Mouse (Mus musculus) liver, embryonic 16.5 days (tissue): ENCODE data around the gene Scyl1. TPM values are rescaled to one million over a fixed set of nuclear protein-coding genes. Genes with fewer than 3 reads are reported as not detected.

Experiments
- ATAC-seq: fragments of 200-750 bp; cut with Nextera tagmentation; 2 replicates; pipeline ENCODE4 v1.8.0; 2017; ENCODE audit warnings: low read depth, mild to moderate bottlenecking, moderate number of reproducible peaks, moderate library complexity
- H3K27ac ChIP-seq: fragments of 300-500 bp; sonication (generic); 2 replicates; pipeline ENCODE4 v1.5.1; 2014; ENCODE audit warnings: mild to moderate bottlenecking, low read length
- H3K27me3 ChIP-seq: fragments of 300-500 bp; sonication (generic); 2 replicates; pipeline ENCODE4 v1.6.1; 2014; ENCODE audit warnings: low read depth, low read length, mixed read lengths; ENCODE audit not compliant: control insufficient read depth, insufficient read depth
- H3K36me3 ChIP-seq: fragments of 300-500 bp; sonication (generic); 2 replicates; pipeline ENCODE4 v1.6.1; 2014; ENCODE audit warnings: mild to moderate bottlenecking; ENCODE audit not compliant: control insufficient read depth, insufficient read depth
- H3K4me1 ChIP-seq: fragments of 300-500 bp; sonication (generic); 2 replicates; pipeline ENCODE4 v1.6.1; 2014; ENCODE audit warnings: low read depth, low read length, mixed read lengths; ENCODE audit not compliant: control insufficient read depth
- H3K4me2 ChIP-seq: fragments of 300-500 bp; sonication (generic); 2 replicates; pipeline ENCODE4 v1.6.1; 2014; ENCODE audit warnings: low read depth, low read length, mixed read lengths
- H3K4me3 ChIP-seq: fragments of 300-500 bp; sonication (generic); 2 replicates; pipeline ENCODE4 v1.5.1; 2014; ENCODE audit warnings: low read depth, mild to moderate bottlenecking, low read length
- H3K9ac ChIP-seq: fragments of 300-500 bp; sonication (generic); 2 replicates; pipeline ENCODE4 v1.6.1; 2014; ENCODE audit warnings: low read depth, low read length
- H3K9me3 ChIP-seq: fragments of 300-500 bp; sonication (generic); replicated peaks from 2 replicates; pipeline ENCODE4 v1.6.1; 2016; ENCODE audit warnings: low read length; ENCODE audit not compliant: control insufficient read depth
- WGBS: fragments of 180-500 bp; shearing (Covaris S2); extraction: QIAGEN DNeasy Blood & Tissue Kit; methylation state at CpG from one replicate; pipeline ENCODE4 v1.1.7; 2014; ENCODE audit not compliant: insufficient replicate concordance; 5-methylcytosine and 5-hydroxymethylcytosine counted together
- polyA plus RNA-seq: library from polyadenylated mRNA; unstranded; fragments of >200 nt; fragmentation: Nextera tagmentation; extraction: Ambion mirVana; gene quantifications from 2 replicates; pipeline ENCODE4 v1.2.1, GENCODE M21; 2015

Gene Scyl1
- polyA plus RNA-seq, 1 experiment from 2014 or later: 21.5 TPM

DNA sequence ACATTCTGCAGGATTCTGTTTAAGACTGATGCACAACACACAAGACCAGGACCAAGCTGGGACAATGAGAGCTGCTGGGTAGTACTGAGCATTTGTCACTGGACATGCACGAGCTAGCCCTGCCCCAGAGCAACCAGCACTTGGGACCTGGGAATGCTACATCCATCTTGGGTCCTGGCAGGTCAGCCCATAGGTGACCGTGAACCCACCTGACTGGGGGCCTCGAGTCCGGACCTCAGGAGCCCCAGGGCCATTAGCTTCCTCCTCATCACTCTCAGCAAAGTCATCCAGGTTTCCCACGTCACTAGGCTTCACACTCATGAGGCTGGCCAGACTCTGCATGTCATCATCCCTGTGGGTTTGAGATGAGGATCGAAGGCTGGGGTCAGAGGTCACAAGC is 50.0 kb downstream of the Scyl1 start:
- WGBS: 86% methylated on average over 6 of the region's 6 CpGs
- H3K4me2 ChIP-seq: peak overlapping the region; percentile 10; the same call in 1 of the 2 replicates
- no peak overlapping the region for H3K9ac ChIP-seq
- no peaks in the 10 kb centered on the region for H3K9me3 ChIP-seq
- H3K27ac ChIP-seq: peak overlapping the region; percentile 17; the same call in 1 of the 2 replicates
- H3K27me3 ChIP-seq: no peaks in the 10 kb centered on the region
- H3K36me3 ChIP-seq: peaks cover 62% of the 10 kb centered on the region
- peaks cover 54% of the 10 kb centered on the region for H3K4me1 ChIP-seq
- H3K4me3 ChIP-seq: no peak overlapping the region
- ATAC-seq: no peak

DNA sequence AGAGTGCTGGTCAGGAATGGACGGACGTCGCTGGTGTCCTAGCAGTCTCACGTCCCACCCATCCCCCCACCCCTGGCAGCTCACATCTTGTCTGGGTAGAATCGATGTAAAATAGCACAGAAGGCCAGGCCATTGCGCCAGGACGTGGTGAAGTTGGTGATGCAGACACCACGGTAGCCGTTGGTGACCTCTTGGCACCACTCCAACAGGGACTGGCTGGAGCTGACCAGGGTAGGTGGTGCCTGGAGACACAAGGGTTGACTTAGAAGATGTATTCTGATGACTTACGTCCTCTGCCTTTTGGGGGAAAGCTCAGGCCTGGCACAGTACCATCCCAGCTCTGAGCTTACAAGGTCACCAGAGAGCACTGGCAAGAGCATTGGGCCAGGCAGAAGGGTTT is 54.3 kb downstream of the Scyl1 start:
- no peak overlapping the region for H3K4me2 ChIP-seq
- H3K27ac ChIP-seq: no peak overlapping the region
- no peak overlapping the region for H3K9ac ChIP-seq
- no peak overlapping the region for H3K4me3 ChIP-seq
- no peaks in the 10 kb centered on the region for H3K27me3 ChIP-seq
- no peaks in the 10 kb centered on the region for H3K9me3 ChIP-seq
- ATAC-seq: no peak
- peaks cover 93% of the 10 kb centered on the region for H3K36me3 ChIP-seq
- H3K4me1 ChIP-seq: peaks cover 74% of the 10 kb centered on the region
- 86% methylated on average over 10 of the region's 10 CpGs for WGBS

DNA sequence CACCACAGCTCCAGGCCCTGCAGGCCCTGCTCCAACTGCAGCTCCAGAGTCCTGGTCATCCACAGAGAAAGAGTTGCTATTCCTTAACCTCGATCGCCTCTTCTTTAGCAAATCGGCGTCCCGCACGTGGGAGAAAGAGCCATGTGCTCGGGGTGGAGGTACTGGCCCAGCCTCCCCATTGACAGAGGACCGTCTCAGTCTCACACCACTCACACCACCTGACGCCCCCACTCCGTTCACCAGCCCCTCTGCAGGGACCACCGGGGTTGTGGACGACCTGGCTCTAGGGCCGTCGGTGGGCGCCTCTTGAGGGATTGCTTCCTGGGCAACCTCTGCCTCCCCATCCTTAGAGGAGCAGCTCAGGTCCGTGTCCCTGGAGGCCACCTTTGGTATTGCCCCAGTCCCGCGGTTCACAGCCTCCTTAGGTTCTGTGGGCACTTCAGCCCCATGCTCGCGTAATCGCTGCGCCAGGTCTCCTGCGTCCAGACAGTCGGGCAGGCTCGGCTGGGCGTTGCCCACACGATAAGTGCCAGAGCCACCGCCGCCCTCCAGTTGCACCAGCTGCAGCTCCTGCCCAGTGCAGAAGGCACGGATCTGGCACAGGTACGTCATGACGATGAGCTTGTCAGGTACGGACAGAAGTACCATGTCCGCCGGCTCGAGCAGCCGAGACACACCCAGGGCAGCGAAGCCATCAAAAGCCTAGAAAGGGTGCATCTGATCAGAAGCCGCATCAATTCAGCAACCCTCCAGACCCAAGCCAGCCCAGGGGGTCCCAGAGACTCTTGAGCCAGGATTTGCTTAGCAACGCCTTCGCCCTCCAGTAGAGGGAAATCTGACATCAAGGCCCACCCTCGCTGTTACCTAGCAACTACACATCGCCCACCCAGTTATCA is 55.2 kb downstream of the Scyl1 start:
- peak; percentile 53 for ATAC-seq
- Histone ChIP-seq H3K27ac (no peak overlapping the region; the same call in 1 of the 2 replicates), H3K36me3 (peaks cover 91% of the 10 kb centered on the region), H3K9me3 (no peaks in the 10 kb centered on the region), H3K4me1 (peaks cover 71% of the 10 kb centered on the region), H3K27me3 (no peaks in the 10 kb centered on the region), H3K4me3 (no peak overlapping the region), H3K4me2 (0 out of 2 replicates have a peak overlapping the region, but pooled peaks have one; percentile 2), H3K9ac (no peak overlapping the region)
- WGBS: 70% methylated on average over 43 of the region's 43 CpGs

DNA sequence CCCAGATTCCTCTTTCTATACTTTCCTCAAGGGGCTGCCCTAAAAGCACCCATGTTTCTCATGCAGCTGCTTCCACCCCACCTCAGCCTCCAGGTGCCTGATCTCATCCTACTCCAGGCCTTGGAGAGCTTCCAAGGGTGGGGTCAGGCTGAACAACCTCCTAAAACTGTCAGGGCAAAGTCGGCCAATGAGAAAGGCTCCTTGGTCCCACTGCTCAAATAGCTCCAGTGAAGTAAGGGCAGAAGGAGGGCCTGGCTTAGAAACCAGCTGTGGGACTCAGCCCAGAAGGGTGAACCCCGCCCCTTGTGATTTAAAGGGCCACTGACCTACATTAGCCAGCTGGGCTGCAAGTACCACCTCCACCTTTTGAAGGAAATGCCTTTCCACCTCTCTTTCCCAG is 57.5 kb downstream of the Scyl1 start:
- H3K9ac ChIP-seq: peak overlapping the region; percentile 23; the same call in 1 of the 2 replicates
- no peaks in the 10 kb centered on the region for H3K27me3 ChIP-seq
- peaks cover 56% of the 10 kb centered on the region for H3K4me1 ChIP-seq
- peaks cover 90% of the 10 kb centered on the region for H3K36me3 ChIP-seq
- 0 out of 2 replicates have a peak overlapping the region, but pooled peaks have one; percentile 11 for H3K4me3 ChIP-seq
- no peaks in the 10 kb centered on the region for H3K9me3 ChIP-seq
- H3K4me2 ChIP-seq: peak overlapping the region; percentile 13
- 28% methylated on average over 2 of the region's 2 CpGs for WGBS
- H3K27ac ChIP-seq: peak overlapping the region; percentile 36
- ATAC-seq: peak; percentile 60

DNA sequence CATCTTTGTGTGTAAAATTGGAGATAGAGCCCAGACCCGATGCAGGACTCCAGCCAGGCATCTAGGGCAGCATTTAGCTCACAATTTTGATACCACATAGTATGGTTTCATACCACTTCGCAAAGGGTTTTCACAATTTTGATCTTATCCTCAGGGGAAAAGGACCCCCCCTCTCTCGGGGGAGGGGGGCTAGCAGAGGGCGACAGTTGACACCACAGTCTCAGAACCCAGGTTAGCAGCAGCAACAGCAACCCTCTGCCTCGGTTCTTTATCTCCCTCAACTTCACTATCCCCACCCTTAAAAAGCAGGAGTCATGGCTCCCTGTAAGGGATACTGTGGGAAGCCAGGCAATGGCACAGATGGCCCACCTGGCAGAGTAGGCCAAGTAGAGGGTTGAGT is 58.0 kb downstream of the Scyl1 start:
- Histone ChIP-seq H3K36me3 (peaks cover 91% of the 10 kb centered on the region), H3K4me3 (0 out of 2 replicates have a peak overlapping the region, but pooled peaks have one; percentile 11), H3K9me3 (no peaks in the 10 kb centered on the region), H3K27ac (peak overlapping the region; percentile 36), H3K9ac (no peak overlapping the region), H3K4me2 (peak overlapping the region; percentile 13), H3K4me1 (peaks cover 56% of the 10 kb centered on the region), H3K27me3 (no peaks in the 10 kb centered on the region)
- no peak for ATAC-seq
- 54% methylated on average over 5 of the region's 5 CpGs for WGBS

DNA sequence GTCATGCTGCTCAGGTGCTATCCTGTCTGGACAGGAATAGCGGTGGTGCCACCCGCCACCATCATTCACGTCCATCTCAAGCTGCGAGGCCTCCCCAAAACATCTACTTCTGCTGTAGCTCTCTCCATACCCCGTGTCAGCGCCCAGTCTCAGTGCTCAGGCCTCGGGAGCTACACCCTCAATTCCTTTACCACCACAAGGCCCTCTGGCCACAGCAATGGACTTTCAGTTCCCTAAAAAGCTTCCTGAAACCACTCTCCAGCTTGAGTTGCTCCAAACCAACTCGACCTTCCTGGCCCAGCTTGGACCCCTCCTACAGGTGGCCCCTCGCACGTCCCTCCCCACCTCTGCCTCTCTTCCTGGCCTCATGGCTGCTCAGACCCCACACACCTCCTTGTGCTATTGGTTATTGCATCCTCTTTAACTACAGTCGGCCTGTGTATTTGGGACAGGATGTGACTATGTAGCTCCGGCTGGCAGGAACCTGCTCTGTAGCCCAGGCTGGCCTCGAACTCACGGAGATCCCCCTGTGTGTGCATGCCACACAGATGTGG is 59.2 kb downstream of the Scyl1 start:
- WGBS: 76% methylated on average over 14 of the region's 14 CpGs
- H3K27me3 ChIP-seq: no peaks in the 10 kb centered on the region
- no peak for ATAC-seq
- no peak overlapping the region for H3K4me2 ChIP-seq
- H3K9ac ChIP-seq: no peak overlapping the region
- no peak overlapping the region for H3K4me3 ChIP-seq
- 0 out of 2 replicates have a peak overlapping the region, but pooled peaks have one; percentile 24 for H3K27ac ChIP-seq
- peaks cover 89% of the 10 kb centered on the region for H3K36me3 ChIP-seq
- peaks cover 48% of the 10 kb centered on the region for H3K4me1 ChIP-seq
- H3K9me3 ChIP-seq: no peaks in the 10 kb centered on the region

DNA sequence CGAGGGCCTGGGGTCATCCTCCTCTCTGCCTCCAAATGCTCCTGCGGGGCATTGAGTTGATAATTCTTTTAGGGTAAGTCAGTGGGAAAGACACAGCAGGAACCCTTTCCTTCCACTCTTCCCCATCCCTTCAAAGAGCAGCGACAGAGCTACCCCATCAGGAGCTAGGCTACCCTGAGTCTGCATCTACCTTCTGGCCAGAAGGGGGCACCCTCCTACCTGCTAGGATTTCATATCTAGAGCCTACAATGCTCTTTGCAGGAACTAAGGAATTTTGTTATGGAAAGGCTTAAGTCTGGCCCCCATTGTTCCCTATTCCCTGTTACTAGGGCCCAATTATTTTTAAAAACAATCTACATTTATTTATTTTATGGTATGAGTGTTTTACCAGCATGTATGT is 60.0 kb downstream of the Scyl1 start:
- Histone ChIP-seq H3K27me3 (no peaks in the 10 kb centered on the region), H3K27ac (no peak overlapping the region), H3K36me3 (peaks cover 89% of the 10 kb centered on the region), H3K9me3 (no peaks in the 10 kb centered on the region), H3K4me3 (no peak overlapping the region), H3K4me2 (no peak overlapping the region), H3K9ac (no peak overlapping the region), H3K4me1 (peaks cover 43% of the 10 kb centered on the region)
- ATAC-seq: no peak
- WGBS: 48% methylated on average over 3 of the region's 3 CpGs

DNA sequence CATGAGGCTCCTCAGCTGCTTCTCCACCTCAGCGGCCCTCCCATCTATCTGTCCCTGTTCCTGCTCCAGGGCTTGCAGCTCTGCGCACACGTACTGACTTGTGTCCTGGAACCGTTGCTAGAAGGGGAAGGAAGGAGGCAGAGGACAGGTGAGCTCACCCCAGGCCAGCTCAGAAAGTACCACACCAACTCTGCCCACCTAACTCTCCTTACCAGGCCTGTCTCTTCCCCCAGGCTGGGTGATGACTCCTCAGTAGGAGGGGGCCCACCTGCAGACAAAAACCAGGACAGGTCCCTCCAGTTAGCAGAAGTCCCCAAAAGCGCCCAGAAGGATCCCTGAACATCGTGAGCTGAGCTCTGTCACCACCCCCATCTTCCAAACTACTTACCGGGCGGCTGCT is 60.6 kb downstream of the Scyl1 start:
- H3K9ac ChIP-seq: no peak overlapping the region
- H3K4me1 ChIP-seq: peaks cover 43% of the 10 kb centered on the region
- H3K36me3 ChIP-seq: peaks cover 89% of the 10 kb centered on the region
- H3K27me3 ChIP-seq: no peaks in the 10 kb centered on the region
- ATAC-seq: no peak
- 94% methylated on average over 8 of the region's 8 CpGs for WGBS
- no peak overlapping the region for H3K4me2 ChIP-seq
- H3K27ac ChIP-seq: no peak overlapping the region
- H3K9me3 ChIP-seq: no peaks in the 10 kb centered on the region
- H3K4me3 ChIP-seq: no peak overlapping the region

DNA sequence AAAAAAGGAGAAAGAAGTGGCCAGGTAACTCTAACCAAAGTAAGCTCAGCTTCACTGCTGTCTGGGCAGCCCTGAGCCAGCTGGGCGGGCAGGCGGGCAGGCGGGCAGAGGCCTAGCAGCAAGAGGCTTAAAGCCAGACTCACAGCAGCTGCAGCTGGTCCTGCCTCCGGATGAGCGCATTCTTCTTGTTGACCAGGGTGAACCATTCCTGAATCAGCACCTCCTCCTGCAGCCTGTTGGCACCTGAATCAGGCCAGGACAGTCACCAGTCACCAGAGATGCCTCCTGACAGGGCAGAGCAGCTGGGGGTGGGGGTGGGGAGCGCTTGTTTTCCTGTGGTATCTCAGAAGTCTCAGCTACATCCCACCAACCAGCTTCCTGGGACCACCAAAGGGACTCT is 61.2 kb downstream of the Scyl1 start:
- H3K4me3 ChIP-seq: no peak overlapping the region
- H3K27ac ChIP-seq: no peak overlapping the region
- no peak for ATAC-seq
- no peaks in the 10 kb centered on the region for H3K9me3 ChIP-seq
- no peaks in the 10 kb centered on the region for H3K27me3 ChIP-seq
- H3K36me3 ChIP-seq: peaks cover 86% of the 10 kb centered on the region
- WGBS: 97% methylated on average over 6 of the region's 6 CpGs
- peaks cover 44% of the 10 kb centered on the region for H3K4me1 ChIP-seq
- no peak overlapping the region for H3K4me2 ChIP-seq
- no peak overlapping the region for H3K9ac ChIP-seq
